Mouse (Mus musculus) erythroblast, embryonic 14.5 days (primary cell): Measurements from ENCODE around the gene Lpp.

Experiments used
- GATA1 ChIP-seq: IDR thresholded peaks from 2 replicates; pipeline ENCODE4 v1.6.1; 2012; ENCODE audit warnings: low read length, inconsistent platforms, mixed read lengths
- TAL1 ChIP-seq: IDR thresholded peaks from 3 replicates; pipeline ENCODE4 v1.6.1; 2012; ENCODE audit warnings: low read length, inconsistent platforms, mixed read lengths

DNA sequence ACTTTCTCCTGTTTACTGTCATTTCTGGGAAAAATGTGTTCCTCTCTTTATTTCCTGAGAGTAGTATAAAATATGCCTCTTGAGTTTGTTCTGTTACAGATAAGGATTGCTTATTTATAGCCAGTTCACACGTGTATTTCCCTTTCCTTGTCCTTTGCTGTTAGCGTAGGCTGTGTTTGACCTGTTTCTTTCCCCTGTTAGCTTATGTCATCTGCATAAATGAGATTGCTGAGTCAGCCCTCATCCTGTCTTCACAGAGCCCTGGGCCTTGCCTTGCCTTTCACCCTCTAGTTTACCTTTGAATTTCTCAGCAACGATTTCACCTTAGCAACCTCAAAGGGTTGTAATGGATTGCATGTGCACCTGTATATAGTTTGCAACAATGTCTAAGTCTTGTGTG, 32.5 kb downstream of the Lpp start:
- TF ChIP-seq TAL1 = no peak
- no peak for TF ChIP-seq GATA1
